Comparison of ENCODE assay signal across 7 mouse cellular contexts in the genomic region with DNA sequence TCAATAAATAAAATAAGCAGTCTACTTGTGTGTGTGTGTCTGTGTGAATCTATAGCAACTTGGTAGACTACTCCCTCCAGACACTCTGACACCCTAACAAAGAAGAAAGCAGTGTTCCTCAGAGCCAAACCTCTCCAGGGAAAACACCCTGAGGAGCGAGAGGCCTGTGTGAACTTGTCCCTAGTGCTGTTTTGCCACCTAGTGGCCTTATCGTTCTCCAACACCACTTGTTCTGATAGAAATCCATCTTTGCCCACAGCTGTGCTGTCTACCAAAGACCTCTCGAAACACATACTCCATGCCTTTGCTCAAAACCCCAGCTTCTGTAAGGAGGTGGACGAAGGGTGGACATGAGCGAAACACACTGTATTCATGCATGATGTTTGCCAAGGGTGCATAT. TPM values are rescaled to one million over a fixed set of nuclear protein-coding genes. Genes with fewer than 3 reads are reported as not detected.
DNase-seq lines count a peak whose midpoint lies in the region; ATAC-seq lines count a peak whose summit lies in the region.

No protein-coding gene starts in this region.

- H3K27ac ChIP-seq in hindbrain, embryonic 15.5 days (replicated peaks) = peak overlapping the region; percentile 59; the same call in 1 of the 2 replicates

- H3K27me3 ChIP-seq in hindbrain, embryonic 15.5 days = no peaks in the 10 kb centered on the region

- peak; percentile 28 for DNase-seq in T-cell, adult 2 months (ENCODE audit: low spot score)
- peak; percentile 37 for DNase-seq in cerebellum, adult 9-11 months
- peak; percentile 57 to 74 for DNase-seq in frontal cortex, postnatal 36 days (ENCODE audit: low spot score in 2 of 2)
- peak; percentile 66 for DNase-seq in left cerebral cortex, adult 11 months (ENCODE audit: low spot score)
- DNase-seq in right cerebral cortex, postnatal 36 days (ENCODE audit: low spot score in 2 of 2) = peak; percentile 36 to 47

- H3K9me3 ChIP-seq in hindbrain, embryonic 15.5 days = no peaks in the 10 kb centered on the region

- no peak overlapping the region for H3K4me3 ChIP-seq in hindbrain, embryonic 15.5 days

- H3K9ac ChIP-seq in hindbrain, embryonic 15.5 days = no peak overlapping the region

- 34% methylated on average over 5 of the region's 5 CpGs for WGBS in hindbrain, embryonic 15.5 days

- ATAC-seq in hindbrain, embryonic 15.5 days (ENCODE audit: low FRiP score, low read depth) = peak; percentile 78
- peak; percentile 40; the same call in 1 of the 2 replicates for ATAC-seq in megakaryocyte, adult 5-6 weeks (ENCODE audit: poor library complexity, severe bottlenecking)

- no peaks in the 10 kb centered on the region for H3K36me3 ChIP-seq in hindbrain, embryonic 15.5 days

- 0 out of 2 replicates have a peak, but pooled peaks cover 4% of the 10 kb centered on the region for H3K4me1 ChIP-seq in hindbrain, embryonic 15.5 days (replicated peaks)

- H3K4me2 ChIP-seq in hindbrain, embryonic 15.5 days = no peak overlapping the region

RNA-seq across cellular contexts. Expression of a gene that starts 8.3 kb away (rescaled TPM):
- not detected in 2 replicates for polyA plus RNA-seq in hindbrain, embryonic 15.5 days (2015; fragmentation: Nextera tagmentation; extraction: Ambion mirVana)
- total RNA-seq in megakaryocyte, adult 5-6 weeks (2015) = not detected in 2 replicates
- not detected in 2 replicates for total RNA-seq in megakaryocyte, adult 5-6 weeks (2017)

RNA-seq across cellular contexts. Expression of a gene that starts 12.6 kb away (rescaled TPM):
- not detected in 2 replicates for polyA plus RNA-seq in hindbrain, embryonic 15.5 days (2015; fragmentation: Nextera tagmentation; extraction: Ambion mirVana)
- not detected in 2 replicates for total RNA-seq in megakaryocyte, adult 5-6 weeks (2015)
- total RNA-seq in megakaryocyte, adult 5-6 weeks (2017) = not detected in 2 replicates

RNA-seq across cellular contexts. Expression of a gene that starts 16.9 kb away (rescaled TPM):
- 235 and 267 TPM in 2 replicates for polyA plus RNA-seq in hindbrain, embryonic 15.5 days (2015; fragmentation: Nextera tagmentation; extraction: Ambion mirVana)
- 0.36 and 1.5 TPM in 2 replicates for total RNA-seq in megakaryocyte, adult 5-6 weeks (2015)
- not detected in 2 replicates for total RNA-seq in megakaryocyte, adult 5-6 weeks (2017)

RNA-seq across cellular contexts. Expression of a gene that starts 38.1 kb away (rescaled TPM):
- polyA plus RNA-seq in hindbrain, embryonic 15.5 days (2015; fragmentation: Nextera tagmentation; extraction: Ambion mirVana) = 2.0 and 2.1 TPM in 2 replicates
- 0.07 TPM in 1 of 2 replicates, not detected in the other for total RNA-seq in megakaryocyte, adult 5-6 weeks (2015)
- 0.18 and 0.20 TPM in 2 replicates for total RNA-seq in megakaryocyte, adult 5-6 weeks (2017)

RNA-seq across cellular contexts. Expression of a gene that starts 46.2 kb away (rescaled TPM):
- 75.2 and 82.7 TPM in 2 replicates for polyA plus RNA-seq in hindbrain, embryonic 15.5 days (2015; fragmentation: Nextera tagmentation; extraction: Ambion mirVana)
- total RNA-seq in megakaryocyte, adult 5-6 weeks (2015) = 6.2 and 11.7 TPM in 2 replicates
- total RNA-seq in megakaryocyte, adult 5-6 weeks (2017) = 6.3 and 11.1 TPM in 2 replicates
